10 mouse cellular contexts compared by ENCODE assay signal in the genomic region with DNA sequence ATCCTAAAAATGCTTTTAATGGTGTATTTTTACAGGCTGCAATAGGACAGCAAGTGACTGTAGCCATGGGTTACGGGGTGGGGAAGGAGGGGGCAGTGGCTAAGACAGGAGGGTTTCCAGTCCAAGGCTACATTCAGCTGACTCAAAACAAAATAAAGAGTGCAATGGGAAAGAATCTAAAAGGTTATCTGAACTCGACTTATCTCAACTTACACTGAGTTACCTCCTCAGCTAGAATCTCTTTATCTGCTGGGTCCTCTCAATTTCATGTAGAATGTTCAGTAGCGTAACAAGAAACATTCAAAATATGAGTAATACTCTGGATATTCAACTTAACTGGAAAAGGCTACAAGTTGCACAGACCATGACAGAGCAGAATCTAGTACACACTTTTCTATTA. TPM values are rescaled to one million over a fixed set of nuclear protein-coding genes. Genes with fewer than 3 reads are reported as not detected.
DNase-seq lines count a peak whose midpoint lies in the region; ATAC-seq and TF ChIP-seq lines count a peak whose summit lies in the region.
"Had no signal": no experiment of that assay in that cellular context is flagged by ENCODE, and none has a peak within 500 bp of the region (broad histone marks: within the 10 kb centered on the region; RNA-seq: fewer than 3 reads in every experiment).

No protein-coding gene starts in this region.

- TF ChIP-seq CTCF in liver, embryonic 14.5 days (IDR thresholded peaks at IDR 0.05; ENCODE audit: low read depth): no peak

- WGBS in liver, embryonic 11.5 days: 61% methylated on average over 3 of the region's 3 CpGs
- WGBS in embryonic facial prominence, embryonic 14.5 days: 62% methylated on average over 3 of the region's 3 CpGs
- 76% methylated on average over 3 of the region's 3 CpGs for WGBS in hindbrain, embryonic 10.5 days
- 23% methylated on average over 3 of the region's 3 CpGs for WGBS in liver, embryonic 14.5 days (ENCODE audit: insufficient replicate concordance)

- no peak for ATAC-seq in liver, embryonic 11.5 days (replicated peaks; ENCODE audit: low FRiP score)
- ATAC-seq in embryonic facial prominence, embryonic 14.5 days (ENCODE audit: low read depth): no peak
- no peak for ATAC-seq in liver, embryonic 14.5 days (ENCODE audit: insufficient read depth)

- H3K4me1 ChIP-seq in liver, embryonic 11.5 days (replicated peaks; ENCODE audit: control insufficient read depth, insufficient read depth, low read length): peaks cover 28% of the 10 kb centered on the region
- H3K4me1 ChIP-seq in embryonic facial prominence, embryonic 14.5 days (ENCODE audit: control insufficient read depth, insufficient read depth, low read length): peaks cover 34% of the 10 kb centered on the region
- peaks cover 48% of the 10 kb centered on the region for H3K4me1 ChIP-seq in hindbrain, embryonic 10.5 days (replicated peaks)
- peaks cover 37 to 41% of the 10 kb centered on the region in 2 experiments for H3K4me1 ChIP-seq in liver, embryonic 14.5 days (replicated peaks; ENCODE audit: control insufficient read depth in 2 of 2, insufficient read depth in 2 of 2, low read length in 1 of 2)

- no peaks in the 10 kb centered on the region for H3K9me3 ChIP-seq in liver, embryonic 11.5 days (ENCODE audit: control insufficient read depth, low read length)
- H3K9me3 ChIP-seq in embryonic facial prominence, embryonic 14.5 days (ENCODE audit: control insufficient read depth, low read length): no peaks in the 10 kb centered on the region
- H3K9me3 ChIP-seq in hindbrain, embryonic 10.5 days: no peaks in the 10 kb centered on the region
- H3K9me3 ChIP-seq in liver, embryonic 14.5 days (ENCODE audit: control insufficient read depth, low read length): no peaks in the 10 kb centered on the region

- no peak for DNase-seq in liver, embryonic 11.5 days (ENCODE audit: low spot score)
- DNase-seq in liver: no peak
- DNase-seq in embryonic facial prominence, embryonic 14.5 days (ENCODE audit: low spot score): no peak
- no peak for DNase-seq in hindbrain, embryonic 10.5 days (ENCODE audit: low spot score)
- DNase-seq in liver, embryonic 14.5 days (ENCODE audit: low read depth in 3 of 3, low spot score in 3 of 3): peak in 1 of 3 experiments; percentile 29
- DNase-seq in layer of hippocampus, adult 8-10 months (ENCODE audit: low spot score in 2 of 2): no peak
- no peak for DNase-seq in cerebellum, adult 11 months

- H3K4me2 ChIP-seq in liver, embryonic 11.5 days: peak overlapping the region; percentile 38
- peak overlapping the region; percentile 64 for H3K4me2 ChIP-seq in embryonic facial prominence, embryonic 14.5 days (ENCODE audit: low read depth, low read length)
- H3K4me2 ChIP-seq in liver, embryonic 14.5 days (ENCODE audit: low read depth): peak overlapping the region; percentile 57

- H3K9ac ChIP-seq in liver, embryonic 11.5 days (ENCODE audit: low read depth, low read length): no peak overlapping the region
- H3K9ac ChIP-seq in embryonic facial prominence, embryonic 14.5 days (ENCODE audit: low read depth, low read length): no peak overlapping the region
- peak overlapping the region; percentile 39 for H3K9ac ChIP-seq in liver, embryonic 14.5 days (replicated peaks)

- H3K27me3 ChIP-seq in liver, embryonic 11.5 days (replicated peaks; ENCODE audit: control insufficient read depth, insufficient read depth, low read length): no peaks in the 10 kb centered on the region
- no peaks in the 10 kb centered on the region for H3K27me3 ChIP-seq in embryonic facial prominence, embryonic 14.5 days (replicated peaks; ENCODE audit: control insufficient read depth, insufficient read depth, low read length)
- peaks cover 11% of the 10 kb centered on the region for H3K27me3 ChIP-seq in hindbrain, embryonic 10.5 days (ENCODE audit: insufficient read depth, poor library complexity, severe bottlenecking)
- H3K27me3 ChIP-seq in liver, embryonic 14.5 days (ENCODE audit: control insufficient read depth, insufficient read depth, low read length): no peaks in the 10 kb centered on the region; the same call in 1 of the 2 replicates

- no peak overlapping the region for H3K4me3 ChIP-seq in liver, embryonic 11.5 days (ENCODE audit: low read depth, low read length)
- H3K4me3 ChIP-seq in embryonic facial prominence, embryonic 14.5 days (ENCODE audit: low read depth, low read length): no peak overlapping the region
- H3K4me3 ChIP-seq in hindbrain, embryonic 10.5 days: no peak overlapping the region; the same call in 1 of the 2 replicates
- H3K4me3 ChIP-seq in liver, embryonic 14.5 days (ENCODE audit: insufficient read depth in 1 of 2, low read depth in 2 of 2, low read length in 2 of 2): no peak overlapping the region; a peak in 1 of 4 replicates

- TF ChIP-seq EP300 in liver, embryonic 14.5 days (IDR thresholded peaks at IDR 0.05; ENCODE audit: low read depth): no peak

- peaks cover 4% of the 10 kb centered on the region; the same call in 1 of the 2 replicates for H3K36me3 ChIP-seq in liver, embryonic 11.5 days (ENCODE audit: control insufficient read depth, insufficient read depth, low read length)
- peaks cover 18% of the 10 kb centered on the region; the same call in 1 of the 2 replicates for H3K36me3 ChIP-seq in embryonic facial prominence, embryonic 14.5 days (ENCODE audit: control insufficient read depth, insufficient read depth, low read length)
- H3K36me3 ChIP-seq in hindbrain, embryonic 10.5 days: peaks cover 25% of the 10 kb centered on the region
- H3K36me3 ChIP-seq in liver, embryonic 14.5 days (replicated peaks; ENCODE audit: control insufficient read depth, insufficient read depth, low read depth): peaks cover 10% of the 10 kb centered on the region

- H3K27ac ChIP-seq in liver, embryonic 11.5 days (ENCODE audit: low read depth, low read length): no peak overlapping the region
- peak overlapping the region; percentile 28 for H3K27ac ChIP-seq in embryonic facial prominence, embryonic 14.5 days (replicated peaks; ENCODE audit: low read depth, low read length)
- H3K27ac ChIP-seq in hindbrain, embryonic 10.5 days: peak overlapping the region; percentile 45; the same call in 1 of the 2 replicates
- peak overlapping the region; percentile 29 for H3K27ac ChIP-seq in liver, embryonic 14.5 days
- H3K27ac ChIP-seq: macrophage had no signal

RNA-seq across cellular contexts. Expression of a gene that starts 3.5 kb away (rescaled TPM):
- 157 and 179 TPM in 2 replicates for polyA plus RNA-seq in liver, embryonic 11.5 days (2014; fragmentation: Nextera tagmentation; extraction: Ambion mirVana)
- polyA plus RNA-seq in embryonic facial prominence, embryonic 14.5 days (2014; fragmentation: Nextera tagmentation; extraction: Ambion mirVana): 268 and 274 TPM in 2 replicates
- 121 and 139 TPM in 2 replicates for polyA plus RNA-seq in hindbrain, embryonic 10.5 days (2016; fragmentation: Nextera tagmentation; extraction: Ambion mirVana)
- 28.2 and 37.8 TPM in 2 replicates for polyA plus RNA-seq in liver, embryonic 14.5 days (2012; rRNA removed)
- 70.6 and 79.6 TPM in 2 replicates for polyA plus RNA-seq in liver, embryonic 14.5 days (2014; fragmentation: Nextera tagmentation; extraction: Ambion mirVana)
- 100 to 1,000 TPM in 3 of 4 experiments, 10 to 100 TPM in 1; 97.0 to 114 (median 108) TPM for total RNA-seq in layer of hippocampus, adult 8-10 months (2022)

RNA-seq across cellular contexts. Expression of a gene that starts 26.7 kb away (rescaled TPM):
- polyA plus RNA-seq in liver, embryonic 11.5 days (2014; fragmentation: Nextera tagmentation; extraction: Ambion mirVana): not detected in 2 replicates
- not detected in 2 replicates for polyA plus RNA-seq in embryonic facial prominence, embryonic 14.5 days (2014; fragmentation: Nextera tagmentation; extraction: Ambion mirVana)
- polyA plus RNA-seq in hindbrain, embryonic 10.5 days (2016; fragmentation: Nextera tagmentation; extraction: Ambion mirVana): 1.1 and 1.3 TPM in 2 replicates
- 0.01 TPM in 1 of 2 replicates, not detected in the other for polyA plus RNA-seq in liver, embryonic 14.5 days (2012; rRNA removed)
- not detected in 2 replicates for polyA plus RNA-seq in liver, embryonic 14.5 days (2014; fragmentation: Nextera tagmentation; extraction: Ambion mirVana)
- total RNA-seq in layer of hippocampus, adult 8-10 months (2022): under 1 TPM in 1 of 4 experiments, not detected in 3; 0.14 TPM
- total RNA-seq: adrenal gland, postnatal 36 days; layer of hippocampus, adult 18-20 months had no signal
- polyA plus RNA-seq: macrophage had no signal

RNA-seq across cellular contexts. Expression of a gene that starts 37.7 kb away (rescaled TPM):
- 15.8 TPM in 2 replicates for polyA plus RNA-seq in liver, embryonic 11.5 days (2014; fragmentation: Nextera tagmentation; extraction: Ambion mirVana)
- polyA plus RNA-seq in embryonic facial prominence, embryonic 14.5 days (2014; fragmentation: Nextera tagmentation; extraction: Ambion mirVana): 14.3 and 20.7 TPM in 2 replicates
- polyA plus RNA-seq in hindbrain, embryonic 10.5 days (2016; fragmentation: Nextera tagmentation; extraction: Ambion mirVana): 18.0 and 18.9 TPM in 2 replicates
- 5.5 and 5.6 TPM in 2 replicates for polyA plus RNA-seq in liver, embryonic 14.5 days (2012; rRNA removed)
- 6.0 and 6.3 TPM in 2 replicates for polyA plus RNA-seq in liver, embryonic 14.5 days (2014; fragmentation: Nextera tagmentation; extraction: Ambion mirVana)
- 10 to 100 TPM; 22.1 to 23.2 (median 22.3) TPM for total RNA-seq in layer of hippocampus, adult 8-10 months (2022)
